Mouse (Mus musculus) heart, adult 18-20 months (tissue): ENCODE measurements around the gene Zfp618. TPM values are rescaled to one million over a fixed set of nuclear protein-coding genes. Genes with fewer than 3 reads are reported as not detected.

Source experiments
- DNase-seq, 2 experiments: peaks; one replicate each; pipeline ENCODE4 v3.0.0; 2021 to 2022; ENCODE audit warnings: mixed read lengths in 1 of 2
- total RNA-seq, 2 experiments: library from RNA; stranded (reverse); gene quantifications; 2 replicates each; pipeline ENCODE4 v1.2.3; 2021

Zfp618 gene
- total RNA-seq, 2 experiments from 2014 or later, result 0.20 to 0.23 TPM

- DNase-seq, result no peak
Measured at GRCm38 (mm10) chr4:63158192-63158591, 192.8 kb downstream of the Zfp618 start.

GRCm38 (mm10) chr4:63158961-63159592, 193.7 kb downstream of the Zfp618 start:
- peak; percentile 76 to 92 for DNase-seq

GRCm38 (mm10) chr4:63165636-63166035, 200.3 kb downstream of the Zfp618 start:
- DNase-seq, result no peak

- no peak for DNase-seq
Measured at GRCm38 (mm10) chr4:63166323-63166722, 200.9 kb downstream of the Zfp618 start.

DNA sequence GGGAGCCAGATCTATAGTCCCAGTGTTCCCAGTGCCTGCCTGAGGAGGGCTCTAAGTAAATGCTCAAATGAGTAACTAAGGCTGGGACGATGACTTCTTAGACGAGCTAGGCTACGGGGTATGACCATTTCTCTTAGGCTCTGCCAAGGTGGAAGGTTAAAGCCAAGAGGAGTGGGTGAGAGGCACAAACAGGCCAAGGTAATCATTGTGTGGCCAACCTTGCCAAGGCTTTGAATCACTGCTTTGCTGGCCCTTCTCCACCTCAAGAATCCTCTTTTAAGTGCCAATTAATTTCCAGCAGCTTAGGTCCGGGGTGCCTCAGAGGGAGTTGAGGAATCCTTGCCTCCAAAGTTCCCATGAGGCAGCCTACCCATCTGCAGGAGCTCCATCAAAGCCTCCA, 204.7 kb downstream of the Zfp618 start:
- no peak for DNase-seq

DNA sequence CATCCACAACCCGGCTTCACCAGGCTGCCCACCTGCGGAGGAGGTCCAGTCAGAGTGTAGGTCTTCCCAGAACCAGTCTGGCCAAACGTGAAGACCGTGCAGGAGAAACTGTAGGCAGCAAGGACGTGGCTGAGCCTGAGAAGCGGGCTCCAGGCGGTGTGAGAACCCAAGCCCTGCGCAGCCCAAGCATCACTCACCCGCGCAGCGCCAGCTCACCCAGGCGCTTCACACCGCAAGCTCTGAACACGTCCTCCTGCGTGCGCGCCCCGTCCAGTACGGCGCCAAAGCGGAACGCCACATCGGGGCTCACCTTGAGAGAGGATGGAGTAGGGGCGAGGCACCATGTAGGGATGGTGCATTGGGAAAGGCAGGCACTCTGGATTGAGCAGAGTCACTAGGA, 205.7 kb downstream of the Zfp618 start:
- no peak for DNase-seq

DNA sequence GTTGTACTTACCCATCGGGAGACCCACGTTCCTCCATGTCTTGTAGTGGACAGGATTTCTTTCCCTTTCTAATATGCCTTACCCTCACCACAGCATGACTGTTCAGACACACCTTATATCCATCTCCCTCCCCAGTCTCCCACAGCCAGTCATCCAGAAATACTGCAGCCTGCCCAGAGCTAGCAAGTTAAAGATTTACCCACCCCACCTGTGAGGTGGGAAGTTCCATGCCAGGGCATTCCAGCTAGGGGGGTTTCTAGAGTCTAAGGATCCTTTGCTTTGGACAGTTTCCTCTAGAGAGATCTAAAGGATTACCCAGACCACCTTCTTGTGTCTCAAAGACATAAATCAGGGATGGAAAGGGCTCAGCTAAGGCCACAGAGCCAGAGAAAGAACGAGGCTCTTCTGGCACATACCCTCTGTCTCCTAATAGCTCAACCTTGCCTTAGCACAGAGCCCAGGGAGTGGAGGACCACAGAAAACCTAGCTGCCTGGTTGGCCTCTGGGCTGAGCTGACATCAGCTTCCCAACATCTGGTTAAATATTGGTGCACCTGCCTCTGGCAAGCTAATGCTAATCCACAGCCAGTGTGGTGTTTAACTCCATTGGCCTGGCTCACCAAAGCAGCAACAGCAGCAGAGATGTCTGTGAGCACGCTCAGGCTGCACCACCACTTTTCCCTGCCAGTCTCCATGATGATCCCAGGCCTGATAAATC, 206.8 kb downstream of the Zfp618 start, which contains the start of gene Kif12:
Gene Kif12 (minus strand): TSS at position 163 of the 717 bp plus-strand sequence.
- DNase-seq, result no peak

DNA sequence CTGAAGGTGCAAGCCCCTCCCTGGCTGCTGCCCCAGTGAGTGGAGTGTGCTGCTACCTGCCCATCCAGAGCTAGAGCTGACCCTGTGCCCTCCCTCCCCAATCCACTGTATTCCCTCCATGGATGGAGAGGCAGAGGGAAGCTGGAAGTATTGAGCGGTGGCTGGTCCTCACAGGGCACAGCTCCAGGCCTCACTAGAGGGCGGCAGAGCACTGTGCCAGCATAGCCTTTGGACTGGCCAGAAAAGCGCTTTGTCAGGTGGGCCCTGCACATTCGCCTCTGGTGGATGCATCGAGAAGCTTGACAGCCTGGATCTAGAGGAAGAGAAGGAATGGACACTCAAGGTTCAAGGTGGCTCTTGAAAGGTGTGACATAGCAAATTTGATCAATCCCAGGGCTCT, 216.2 kb downstream of the Zfp618 start:
- peak; percentile 49 to 68 for DNase-seq

- peak in 1 of 2 experiments; percentile 9 for DNase-seq
Measured at GRCm38 (mm10) chr4:63186281-63186870, 221.0 kb downstream of the Zfp618 start.

Other genes starting within 250 kb of the Zfp618 start
- not detected for gene Ambp, start 189.2 kb downstream of the Zfp618 start, total RNA-seq
- not detected for gene Kif12, start 206.6 kb downstream of the Zfp618 start, total RNA-seq
- 1 to 10 TPM; 1.1 to 1.6 TPM for gene Col27a1, start 248.4 kb downstream of the Zfp618 start, total RNA-seq